Mouse (Mus musculus) heart, adult 2 months (tissue): ENCODE measurements around the gene Srpk1.

Source experiments
- CTCF ChIP-seq: fragments of 200-600 bp; IDR thresholded peaks from 2 replicates; pipeline ENCODE4 v1.8.1; 2022; ENCODE audit warnings: antibody characterized with exemption, mild to moderate bottlenecking, moderate library complexity
- POLR2A ChIP-seq: fragments of 200-500 bp; IDR thresholded peaks from 2 replicates; pipeline ENCODE4 v1.6.1; 2011; ENCODE audit warnings: mild to moderate bottlenecking, low read depth, low read length, control low read depth; ENCODE audit not compliant: insufficient read depth

DNA sequence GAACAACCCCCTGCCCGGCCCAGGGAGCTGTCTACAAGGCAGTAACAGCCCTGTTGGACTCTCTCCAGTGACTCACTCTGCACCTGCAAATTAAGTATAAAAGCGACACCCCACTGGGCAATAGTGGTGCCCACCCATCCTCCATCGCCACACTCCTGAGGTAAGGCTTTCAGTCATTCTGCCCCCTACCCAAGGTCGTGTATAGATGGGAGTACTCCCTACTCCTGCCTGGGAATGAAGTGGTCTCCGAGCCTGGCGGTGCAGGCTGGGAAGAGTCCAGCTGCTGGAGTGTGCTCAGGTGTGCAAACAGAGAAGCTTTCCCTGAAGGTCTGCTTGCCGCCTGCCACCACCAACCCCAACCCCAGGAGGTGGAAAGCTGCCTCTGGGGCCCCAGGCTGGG, 60.9 kb downstream of the Srpk1 start:
- TF ChIP-seq CTCF = no peak
- TF ChIP-seq POLR2A = no peak
